Mouse (Mus musculus): ENCODE data around the gene Prpf8.

Prpf8 gene

GRCm38 (mm10) chr11:75508162-75508561 is 21.5 kb downstream of the Prpf8 start:
- DNase-seq (ENCODE audit: low read depth): no peak

DNA sequence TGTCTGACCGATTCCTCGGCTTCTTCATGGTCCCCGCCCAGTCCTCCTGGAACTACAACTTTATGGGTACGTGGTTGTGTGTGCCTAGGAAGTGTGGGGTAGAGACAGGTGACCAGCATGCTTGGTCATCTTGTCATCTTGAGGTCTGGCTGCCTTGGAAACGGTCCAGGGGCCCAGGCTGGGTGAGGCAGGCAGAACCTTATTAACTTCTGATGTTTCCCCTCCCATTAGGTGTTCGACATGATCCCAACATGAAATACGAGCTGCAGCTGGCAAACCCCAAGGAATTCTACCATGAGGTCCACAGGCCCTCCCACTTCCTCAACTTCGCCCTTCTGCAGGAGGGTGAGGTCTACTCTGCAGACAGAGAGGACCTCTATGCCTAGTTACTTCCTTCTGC is 22.3 kb downstream of the Prpf8 start:
- DNase-seq (ENCODE audit: low read depth): no peak

DNA sequence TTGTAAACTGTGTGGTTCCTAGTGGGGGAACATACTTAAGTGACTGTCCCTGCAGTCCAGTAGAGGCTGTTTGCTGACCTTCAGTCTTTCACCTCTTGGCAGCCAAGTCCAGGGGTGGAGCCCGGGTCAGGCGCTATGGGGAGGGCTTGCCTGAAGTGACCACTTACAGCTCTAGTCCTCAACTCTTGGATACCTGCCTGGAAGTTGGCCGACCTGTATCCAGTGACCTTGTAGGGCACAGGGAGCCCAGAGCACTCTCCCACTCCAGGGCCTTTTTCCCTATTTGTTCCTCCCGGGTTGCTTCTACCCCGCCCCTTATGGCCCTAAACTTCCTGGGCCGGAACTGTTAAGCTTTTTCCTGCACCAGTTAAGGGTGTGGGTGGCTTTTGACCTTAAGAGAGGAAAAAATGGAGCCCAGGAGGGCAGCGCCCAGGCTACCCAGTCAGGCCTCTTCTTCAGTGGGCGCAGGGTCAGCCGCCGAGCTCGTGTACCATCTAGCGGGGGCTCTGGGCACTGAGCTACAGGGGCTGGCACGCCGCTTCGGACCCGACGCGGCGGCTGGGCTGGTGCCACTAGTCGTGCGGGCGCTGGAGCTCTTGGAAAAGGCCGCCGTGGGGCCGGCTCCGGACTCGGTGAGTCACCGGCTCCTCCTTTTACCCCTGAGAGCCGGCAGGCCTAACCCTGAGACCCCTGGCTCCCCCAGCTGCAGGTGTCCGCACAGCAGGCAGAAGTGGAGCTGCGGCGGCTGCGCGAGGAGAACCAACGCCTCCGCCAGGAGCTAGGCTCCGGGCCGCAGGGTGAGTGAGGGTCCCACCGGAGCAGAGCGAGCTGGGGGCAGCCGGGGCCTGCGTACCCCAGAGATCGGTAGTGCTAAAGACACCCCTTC is 23.4 kb downstream of the Prpf8 start, which contains the start of gene Rilp:
Gene Rilp, plus strand, starts transcription at position 354 of the 886 bp plus-strand sequence.
- DNase-seq (ENCODE audit: low read depth): no peak

DNA sequence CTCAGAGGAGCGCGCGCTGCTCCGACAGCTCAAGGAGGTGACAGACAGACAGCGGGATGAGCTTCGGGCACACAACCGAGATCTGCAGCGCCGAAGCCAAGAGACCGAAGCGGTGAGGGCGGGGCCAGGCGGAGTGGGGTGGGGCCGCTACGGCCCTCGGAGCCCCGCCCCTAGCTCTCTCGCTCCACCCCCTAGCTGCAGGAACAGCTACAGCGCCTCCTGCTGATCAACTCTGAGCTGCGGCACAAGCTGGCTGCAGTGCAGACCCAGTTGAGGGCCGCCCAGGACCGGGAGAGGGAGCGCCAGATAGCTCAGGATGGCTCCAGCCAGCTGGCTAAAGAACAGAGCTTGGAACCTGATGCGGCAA is 24.0 kb downstream of the Prpf8 start:
- no peak for DNase-seq (ENCODE audit: low read depth)

GRCm38 (mm10) chr11:75511213-75511612 is 24.6 kb downstream of the Prpf8 start:
- no peak for DNase-seq (ENCODE audit: low read depth)

DNA sequence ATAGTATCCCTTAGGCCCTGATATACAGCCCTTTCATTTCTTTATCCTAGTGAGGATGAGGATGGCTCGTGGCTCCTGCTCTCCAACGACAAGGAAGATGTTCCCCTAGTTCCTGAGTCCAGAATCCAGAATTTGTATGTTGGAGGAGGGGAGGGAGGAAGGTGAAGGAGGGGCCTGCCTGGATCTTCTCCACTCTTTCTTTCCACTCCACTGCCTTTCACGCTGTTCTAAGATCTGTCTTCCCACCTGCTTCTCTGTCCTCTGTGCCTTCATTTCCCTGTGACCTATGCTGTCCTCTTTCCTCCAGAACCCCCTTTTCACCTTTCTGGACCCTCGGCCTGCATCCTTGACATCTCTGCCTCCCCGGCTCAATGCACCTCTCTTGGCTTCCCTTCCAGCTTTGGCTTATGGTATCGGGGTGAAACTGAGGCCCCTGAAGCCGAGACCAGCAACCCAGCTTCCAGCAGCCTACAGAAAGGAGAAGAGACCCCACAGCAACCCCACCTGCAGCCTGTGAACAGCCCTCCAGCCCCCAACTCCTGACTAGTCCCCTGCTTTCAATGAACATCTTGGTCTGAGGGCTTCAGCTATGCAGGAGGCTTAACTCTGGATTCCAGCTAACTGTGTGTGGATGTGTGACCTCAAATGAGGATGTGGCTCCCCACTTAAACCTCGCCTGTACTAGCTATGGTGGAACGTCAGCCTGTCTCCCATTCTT is 25.8 kb downstream of the Prpf8 start:
- no peak for DNase-seq (ENCODE audit: low read depth)

DNA sequence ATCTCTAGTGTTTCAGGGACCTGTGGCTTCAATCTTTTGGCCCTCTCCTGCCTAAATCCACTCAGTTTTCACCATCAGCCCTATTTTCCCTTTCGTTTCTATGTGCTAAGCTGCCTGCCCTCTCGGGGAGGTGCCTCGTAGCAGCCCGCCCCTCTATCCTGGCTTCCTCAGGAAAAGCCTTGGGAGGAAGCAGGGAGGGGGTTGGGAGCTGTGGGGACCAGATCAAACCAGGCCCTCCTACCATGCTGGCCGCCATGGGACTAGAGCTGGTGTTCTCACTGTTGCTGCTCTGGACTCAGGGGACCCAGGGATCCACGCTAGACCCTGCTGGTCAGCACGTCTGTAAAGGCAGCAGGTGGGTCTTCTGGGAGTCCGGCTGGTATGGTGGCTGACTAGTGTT is 26.7 kb downstream of the Prpf8 start, which contains the start of gene Scarf1:
Gene Scarf1, plus strand, starts transcription at position 205 of the 400 bp plus-strand sequence.
- DNase-seq (ENCODE audit: low read depth): no peak

GRCm38 (mm10) chr11:75515186-75515585 is 28.6 kb downstream of the Prpf8 start:
- no peak for DNase-seq (ENCODE audit: low read depth)

DNA sequence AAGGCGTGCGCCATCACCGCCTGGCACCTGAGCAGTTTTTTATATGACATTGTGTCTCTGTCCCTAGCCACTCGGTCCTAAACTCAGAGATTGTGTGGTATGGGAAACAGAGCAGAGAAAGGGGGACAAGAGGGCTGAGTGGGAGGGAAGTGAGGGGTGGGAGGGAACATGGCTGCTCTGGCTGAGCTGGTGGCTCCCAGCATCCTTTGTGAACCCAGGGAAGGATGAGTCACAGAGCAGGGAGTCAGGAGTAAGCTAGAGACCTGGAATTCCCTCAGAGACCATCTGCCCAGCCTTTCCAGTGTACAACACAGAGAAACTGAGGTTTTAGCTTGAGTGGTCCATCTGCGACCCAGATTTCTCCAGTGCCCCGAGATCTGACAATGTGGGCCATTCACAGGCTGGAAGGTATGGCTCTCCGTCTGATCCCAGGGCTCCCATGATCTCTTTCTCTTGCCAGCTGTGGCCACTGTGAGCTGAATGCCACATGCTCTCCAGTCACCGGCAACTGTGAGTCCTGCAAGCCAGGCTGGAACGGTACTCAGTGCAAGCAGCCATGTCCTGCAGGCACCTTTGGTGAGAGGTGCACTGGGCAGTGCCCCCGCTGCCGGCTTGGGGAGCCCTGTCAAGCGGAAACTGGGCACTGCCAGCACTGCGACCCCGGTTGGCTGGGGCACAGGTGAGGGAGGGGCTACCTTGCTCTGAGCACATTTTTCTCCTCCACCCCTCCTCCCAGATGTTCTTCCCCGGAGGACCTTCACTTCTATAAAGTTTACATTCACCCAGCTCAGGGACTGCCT is 33.4 kb downstream of the Prpf8 start:
- DNase-seq (ENCODE audit: low read depth): no peak

GRCm38 (mm10) chr11:75521609-75522008 is 35.0 kb downstream of the Prpf8 start:
- DNase-seq (ENCODE audit: low read depth): no peak

DNA sequence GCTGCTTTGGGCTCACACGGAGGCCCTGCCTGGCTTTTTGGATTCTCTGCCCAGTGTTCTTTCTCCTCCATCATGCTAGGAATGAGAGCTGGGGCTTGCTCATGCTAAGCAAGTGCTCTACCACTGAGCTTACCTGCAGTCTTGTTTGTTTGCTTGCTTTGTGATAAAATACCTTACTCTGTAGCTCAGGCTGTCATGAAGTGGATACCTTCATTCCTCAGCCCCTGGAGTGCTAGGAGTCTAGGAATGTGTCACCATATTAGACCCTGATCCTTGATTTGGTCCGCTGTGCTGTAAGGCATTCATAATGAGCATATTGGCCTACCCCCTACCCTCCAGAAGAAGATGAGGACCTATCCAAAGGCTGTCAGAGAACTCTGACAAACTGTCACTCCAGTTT is 36.2 kb downstream of the Prpf8 start:
- DNase-seq (ENCODE audit: low read depth): no peak

GRCm38 (mm10) chr11:75525531-75526125 is 39.0 kb downstream of the Prpf8 start:
- no peak for DNase-seq (ENCODE audit: low read depth)

- no peak for DNase-seq (ENCODE audit: low read depth)
Measured at GRCm38 (mm10) chr11:75526943-75527342, 40.3 kb downstream of the Prpf8 start.

GRCm38 (mm10) chr11:75529771-75530170 is 43.2 kb downstream of the Prpf8 start:
- DNase-seq (ENCODE audit: low read depth): no peak

GRCm38 (mm10) chr11:75530325-75530724 is 43.7 kb downstream of the Prpf8 start:
- DNase-seq (ENCODE audit: low read depth): peak; percentile 67

GRCm38 (mm10) chr11:75530845-75531373 is 44.3 kb downstream of the Prpf8 start:
- no peak for DNase-seq (ENCODE audit: low read depth)

GRCm38 (mm10) chr11:75531469-75532242 is 45.0 kb downstream of the Prpf8 start, which contains the start of gene Slc43a2:
Gene Slc43a2, plus strand, starts transcription at chr11:75531694.
- peak; percentile 92 for DNase-seq (ENCODE audit: low read depth)

DNA sequence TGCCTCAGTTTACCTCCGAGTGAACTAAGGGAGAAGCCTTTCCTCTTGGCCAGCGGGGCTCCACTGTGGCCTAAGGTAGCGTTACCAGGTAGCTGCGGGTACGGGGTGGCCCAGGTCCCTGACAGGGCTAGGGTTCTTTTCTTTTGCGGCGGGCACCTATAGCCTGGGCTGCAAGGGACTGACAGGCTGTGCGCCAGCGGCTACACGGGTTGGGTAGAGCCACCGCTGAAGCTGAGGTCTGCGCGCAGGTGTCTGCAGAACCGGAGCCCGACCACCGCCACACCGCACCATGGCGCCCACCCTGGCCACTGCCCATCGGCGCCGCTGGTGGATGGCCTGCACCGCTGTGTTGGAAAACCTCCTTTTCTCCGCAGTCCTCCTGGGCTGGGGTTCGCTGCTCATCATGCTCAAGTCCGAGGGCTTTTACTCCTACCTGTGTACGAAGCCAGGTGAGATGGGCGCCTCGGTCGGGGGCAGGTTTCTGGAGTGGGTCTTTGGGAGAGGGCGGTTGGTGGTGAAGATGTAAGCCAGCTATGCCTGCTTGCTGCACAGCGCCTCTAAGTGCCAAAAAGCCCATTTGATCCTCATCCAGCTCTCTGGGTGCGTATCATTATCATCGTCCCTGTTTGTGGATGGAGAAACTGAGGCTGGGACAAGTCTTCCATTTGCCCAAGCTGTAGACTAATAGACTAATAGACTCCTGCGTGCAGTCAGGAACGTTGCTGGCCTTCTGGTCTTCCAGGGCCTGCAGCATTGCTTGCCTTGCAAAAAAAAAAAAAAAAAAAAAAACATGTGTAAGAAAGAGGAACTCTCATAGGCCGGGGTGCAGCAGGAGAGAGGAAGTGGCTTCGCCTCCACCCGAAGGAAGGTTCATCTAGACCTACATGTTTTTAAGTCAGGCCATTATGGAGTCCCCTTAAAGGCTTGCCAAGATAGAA is 46.0 kb downstream of the Prpf8 start:
- no peak for DNase-seq (ENCODE audit: low read depth)

DNA sequence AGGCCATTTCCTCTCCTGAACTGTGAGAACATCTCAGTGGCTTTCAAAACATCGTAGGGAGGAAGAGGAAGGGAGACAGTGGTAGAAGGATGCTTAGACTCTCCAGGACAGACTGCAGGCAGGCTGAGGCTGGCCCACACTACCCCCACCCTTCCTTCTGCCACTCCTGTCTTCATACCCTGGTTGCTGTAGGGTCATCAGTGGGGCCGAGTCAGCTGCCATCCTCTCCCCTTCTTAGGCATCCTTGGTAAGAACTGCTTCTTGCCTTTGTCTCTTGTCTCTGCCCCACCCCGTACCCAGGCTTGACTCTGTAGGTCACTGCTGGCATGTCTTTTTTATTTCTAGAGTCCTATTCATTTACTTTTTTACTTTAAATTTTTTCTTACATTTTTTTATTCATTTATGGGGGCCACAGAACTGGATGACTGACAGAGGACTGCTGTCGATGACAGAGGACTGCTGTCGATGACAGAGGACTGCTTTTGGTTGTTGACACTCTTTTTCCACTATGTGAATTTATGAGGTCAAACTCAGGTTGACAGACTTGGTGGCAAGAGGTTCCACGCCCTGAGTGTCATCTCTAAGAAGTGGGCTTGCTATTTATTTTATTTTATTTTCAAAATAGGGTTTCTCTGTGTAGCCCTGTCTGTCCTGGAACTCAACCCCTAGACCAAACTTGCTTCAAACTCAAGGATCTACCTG is 46.8 kb downstream of the Prpf8 start:
- no peak for DNase-seq (ENCODE audit: low read depth)

All from fibroblast of lung, adult 2 months (primary cell).